Mouse (Mus musculus): ENCODE data around the gene Fcamr.

Gene Fcamr

GRCm38 (mm10) chr1:130811316-130811715 is 10.6 kb downstream of the Fcamr start:
- H3K9me3 ChIP-seq (ENCODE audit: low read length), result no peaks in the 10 kb centered on the region
- TF ChIP-seq NANOG (IDR thresholded peaks at IDR 0.05; ENCODE audit: borderline replicate concordance, low read length) (no peak), CTCF (conservative IDR thresholded peaks at IDR 0.05; ENCODE audit: low read length) (no peak), POU5F1 (IDR thresholded peaks at IDR 0.05; ENCODE audit: borderline replicate concordance, low read length) (no peak)

DNA sequence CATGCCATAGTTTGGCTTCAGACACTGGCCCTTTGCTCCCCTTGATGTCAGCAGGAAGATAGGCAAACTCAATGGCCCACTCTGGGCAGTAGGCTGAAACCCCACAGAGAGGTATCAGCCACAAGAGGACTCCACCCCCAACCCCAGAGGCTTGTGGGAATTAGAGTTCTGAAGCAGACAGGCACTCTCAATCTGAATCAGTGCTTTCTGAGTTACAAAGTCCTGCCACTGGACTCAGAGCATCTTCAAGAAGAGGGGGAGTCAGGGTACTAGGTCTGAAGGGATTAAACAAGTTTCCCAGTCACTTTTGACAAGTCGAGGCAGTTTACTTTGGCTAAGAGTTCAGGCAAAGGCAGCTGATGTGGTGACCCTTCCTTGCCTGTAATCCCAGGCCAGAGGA is 19.0 kb downstream of the Fcamr start:
- no peaks in the 10 kb centered on the region for H3K36me3 ChIP-seq (ENCODE audit: insufficient read depth, low read length)
- H3K4me3 ChIP-seq (replicated peaks; ENCODE audit: low read length), result no peak overlapping the region
- no peaks in the 10 kb centered on the region for H3K9me3 ChIP-seq (ENCODE audit: low read length)
- H3K4me1 ChIP-seq (replicated peaks; ENCODE audit: low read depth, low read length), result no peaks in the 10 kb centered on the region
- TF ChIP-seq NANOG (IDR thresholded peaks at IDR 0.05; ENCODE audit: borderline replicate concordance, low read length), result no peak
- no peak for TF ChIP-seq CTCF (conservative IDR thresholded peaks at IDR 0.05; ENCODE audit: low read length)
- TF ChIP-seq POU5F1 (IDR thresholded peaks at IDR 0.05; ENCODE audit: borderline replicate concordance, low read length), result no peak
- H3K27me3 ChIP-seq (ENCODE audit: insufficient read depth, low read length), result no peaks in the 10 kb centered on the region

More at GRCm38 (mm10) chr1:130811316-130811715, 10.6 kb downstream of the Fcamr start:
- H3K27me3 ChIP-seq (ENCODE audit: insufficient read depth, low read length), result peaks cover 19% of the 10 kb centered on the region
- no peaks in the 10 kb centered on the region for H3K36me3 ChIP-seq (ENCODE audit: insufficient read depth, low read length)
- H3K4me3 ChIP-seq (replicated peaks; ENCODE audit: low read length), result no peak overlapping the region
- H3K4me1 ChIP-seq (replicated peaks; ENCODE audit: low read depth, low read length), result no peaks in the 10 kb centered on the region

- H3K27me3 ChIP-seq (ENCODE audit: insufficient read depth, low read length), result no peaks in the 10 kb centered on the region
- no peaks in the 10 kb centered on the region for H3K9me3 ChIP-seq (ENCODE audit: low read length)
- TF ChIP-seq POU5F1 (IDR thresholded peaks at IDR 0.05; ENCODE audit: borderline replicate concordance, low read length), result no peak
- TF ChIP-seq CTCF (conservative IDR thresholded peaks at IDR 0.05; ENCODE audit: low read length), result no peak
- no peak for TF ChIP-seq NANOG (IDR thresholded peaks at IDR 0.05; ENCODE audit: borderline replicate concordance, low read length)
These were observed 19.8 kb downstream of the Fcamr start for GRCm38 (mm10) chr1:130820316-130821148.

GRCm38 (mm10) chr1:130821149-130821471 is 20.4 kb downstream of the Fcamr start:
- Histone ChIP-seq H3K4me1 (replicated peaks; ENCODE audit: low read depth, low read length) (no peaks in the 10 kb centered on the region), H3K4me3 (replicated peaks; ENCODE audit: low read length) (no peak overlapping the region), H3K9me3 (ENCODE audit: low read length) (no peaks in the 10 kb centered on the region), H3K36me3 (ENCODE audit: insufficient read depth, low read length) (no peaks in the 10 kb centered on the region), H3K27me3 (ENCODE audit: insufficient read depth, low read length) (no peaks in the 10 kb centered on the region)
- TF ChIP-seq NANOG (IDR thresholded peaks at IDR 0.05; ENCODE audit: borderline replicate concordance, low read length) (no peak), POU5F1 (IDR thresholded peaks at IDR 0.05; ENCODE audit: borderline replicate concordance, low read length) (no peak), CTCF (conservative IDR thresholded peaks at IDR 0.05; ENCODE audit: low read length) (no peak)

More at GRCm38 (mm10) chr1:130820316-130821148, 19.8 kb downstream of the Fcamr start:
- H3K4me1 ChIP-seq (replicated peaks; ENCODE audit: low read depth, low read length), result no peaks in the 10 kb centered on the region
- no peaks in the 10 kb centered on the region for H3K36me3 ChIP-seq (ENCODE audit: insufficient read depth, low read length)
- H3K4me3 ChIP-seq (replicated peaks; ENCODE audit: low read length), result no peak overlapping the region

DNA sequence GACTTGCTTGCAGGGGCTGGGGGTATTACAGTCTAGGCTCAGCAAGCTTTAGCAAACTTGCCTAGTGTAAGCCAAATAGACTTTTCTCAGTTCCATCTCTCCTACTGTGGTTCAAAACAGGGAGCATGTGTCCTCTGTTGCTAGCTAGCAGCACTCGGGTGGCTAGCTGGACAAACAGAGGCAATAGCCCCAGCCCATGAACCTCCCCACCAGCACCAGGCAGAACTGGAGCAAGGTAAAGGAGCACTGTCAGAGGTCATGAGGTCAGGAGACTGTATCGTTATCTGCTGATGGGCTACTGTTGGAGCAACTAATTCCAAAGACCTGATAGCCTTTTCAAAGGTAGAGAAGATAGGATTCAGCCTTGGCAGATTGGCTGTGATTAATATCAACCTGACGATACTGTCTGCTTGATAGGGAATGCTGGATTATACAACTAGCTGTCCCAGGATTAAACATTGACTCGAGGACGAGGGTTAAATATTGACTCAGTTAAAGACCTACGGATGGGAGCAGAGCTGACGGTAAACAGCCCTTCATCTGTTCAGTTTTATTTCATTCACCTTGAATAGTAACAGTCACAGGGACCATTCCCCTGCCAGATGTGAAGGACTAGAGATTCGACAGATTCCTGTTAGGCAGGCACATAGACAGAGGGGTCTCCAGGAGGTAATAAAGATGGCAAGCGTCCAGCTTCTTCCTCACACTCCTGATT is 21.4 kb downstream of the Fcamr start:
- no peaks in the 10 kb centered on the region for H3K36me3 ChIP-seq (ENCODE audit: insufficient read depth, low read length)
- no peaks in the 10 kb centered on the region for H3K9me3 ChIP-seq (ENCODE audit: low read length)
- no peaks in the 10 kb centered on the region for H3K27me3 ChIP-seq (ENCODE audit: insufficient read depth, low read length)
- no peak overlapping the region for H3K4me3 ChIP-seq (replicated peaks; ENCODE audit: low read length)
- TF ChIP-seq NANOG (IDR thresholded peaks at IDR 0.05; ENCODE audit: borderline replicate concordance, low read length), result no peak
- TF ChIP-seq CTCF (conservative IDR thresholded peaks at IDR 0.05; ENCODE audit: low read length), result no peak
- no peak for TF ChIP-seq POU5F1 (IDR thresholded peaks at IDR 0.05; ENCODE audit: borderline replicate concordance, low read length)
- H3K4me1 ChIP-seq (replicated peaks; ENCODE audit: low read depth, low read length), result no peaks in the 10 kb centered on the region

DNA sequence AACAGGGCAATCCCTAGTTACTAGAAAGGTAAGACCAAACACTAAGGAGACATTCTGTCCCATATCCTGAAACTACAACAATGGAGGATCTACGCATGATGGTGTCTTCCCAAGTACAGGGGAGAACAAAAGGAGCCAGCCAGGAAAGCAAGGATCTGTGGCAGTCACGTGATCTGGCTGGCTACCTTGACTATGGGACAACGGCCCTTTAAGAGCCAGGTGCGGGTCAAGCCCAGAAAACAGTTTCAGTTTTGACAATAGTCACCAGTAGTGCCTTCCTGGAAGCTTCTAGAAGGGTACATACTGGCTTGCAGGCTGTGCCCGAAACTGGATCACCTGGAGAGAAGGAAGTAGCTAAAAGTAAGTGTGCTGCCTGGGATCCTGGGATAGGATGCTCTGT is 25.7 kb downstream of the Fcamr start, which contains the start of gene Pigr:
TSS of gene Pigr (plus strand) at position 237 of the 400 bp plus-strand sequence.
- no peak within 1 kb of the TSS for H3K4me3 ChIP-seq (replicated peaks; ENCODE audit: low read length)
- TF ChIP-seq POU5F1 (IDR thresholded peaks at IDR 0.05; ENCODE audit: borderline replicate concordance, low read length), result no peak
- H3K4me1 ChIP-seq (replicated peaks; ENCODE audit: low read depth, low read length), result no peaks in the 10 kb centered on the region
- no peaks in the 10 kb centered on the region for H3K9me3 ChIP-seq (ENCODE audit: low read length)
- H3K36me3 ChIP-seq (ENCODE audit: insufficient read depth, low read length), result no peaks in the 10 kb centered on the region
- H3K27me3 ChIP-seq (ENCODE audit: insufficient read depth, low read length), result no peaks in the 10 kb centered on the region

DNA sequence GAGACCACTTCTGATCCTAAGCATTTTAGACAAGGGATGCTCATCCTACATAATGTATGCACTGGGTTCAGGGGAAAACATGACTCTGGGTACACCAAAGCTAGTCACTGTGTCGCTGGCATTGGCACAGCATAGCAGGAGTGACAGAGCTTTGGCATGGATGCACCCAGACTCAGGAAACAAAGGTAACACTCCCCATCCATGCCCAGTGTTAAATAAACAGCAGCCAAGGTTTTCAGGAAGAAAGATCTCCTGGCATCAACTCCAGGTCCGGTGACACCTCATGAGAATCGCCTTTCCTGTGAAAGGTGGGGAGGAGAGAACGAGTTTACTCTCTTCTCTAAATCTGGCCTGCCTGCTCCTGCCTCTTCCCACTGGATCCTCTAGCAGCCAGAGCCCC is 28.0 kb downstream of the Fcamr start:
- TF ChIP-seq POU5F1 (IDR thresholded peaks at IDR 0.05; ENCODE audit: borderline replicate concordance, low read length) (no peak), NANOG (IDR thresholded peaks at IDR 0.05; ENCODE audit: borderline replicate concordance, low read length) (no peak)

GRCm38 (mm10) chr1:130829906-130830830 is 29.5 kb downstream of the Fcamr start:
- no peak overlapping the region for H3K4me3 ChIP-seq (replicated peaks; ENCODE audit: low read length)
- no peaks in the 10 kb centered on the region for H3K4me1 ChIP-seq (replicated peaks; ENCODE audit: low read depth, low read length)
- H3K9me3 ChIP-seq (ENCODE audit: low read length), result no peaks in the 10 kb centered on the region
- H3K27me3 ChIP-seq (ENCODE audit: insufficient read depth, low read length), result no peaks in the 10 kb centered on the region
- no peak for TF ChIP-seq POU5F1 (IDR thresholded peaks at IDR 0.05; ENCODE audit: borderline replicate concordance, low read length)
- TF ChIP-seq CTCF (conservative IDR thresholded peaks at IDR 0.05; ENCODE audit: low read length), result no peak
- no peak for TF ChIP-seq NANOG (IDR thresholded peaks at IDR 0.05; ENCODE audit: borderline replicate concordance, low read length)
- no peaks in the 10 kb centered on the region for H3K36me3 ChIP-seq (ENCODE audit: insufficient read depth, low read length)

More for the DNA sequence above, 28.0 kb downstream of the Fcamr start:
- Histone ChIP-seq H3K27me3 (ENCODE audit: insufficient read depth, low read length) (no peaks in the 10 kb centered on the region), H3K4me3 (replicated peaks; ENCODE audit: low read length) (no peak overlapping the region), H3K36me3 (ENCODE audit: insufficient read depth, low read length) (no peaks in the 10 kb centered on the region), H3K4me1 (replicated peaks; ENCODE audit: low read depth, low read length) (no peaks in the 10 kb centered on the region), H3K9me3 (ENCODE audit: low read length) (no peaks in the 10 kb centered on the region)

Data from E14TG2a.4 (cell line).